Mouse (Mus musculus): ENCODE results near the gene Syngr1. TPM values are rescaled to one million over a fixed set of nuclear protein-coding genes. Genes with fewer than 3 reads are reported as not detected.

Syngr1 gene
- total and polyA plus RNA-seq, 3 experiments = 9.7 to 14.8 (median 11.3) TPM

DNA sequence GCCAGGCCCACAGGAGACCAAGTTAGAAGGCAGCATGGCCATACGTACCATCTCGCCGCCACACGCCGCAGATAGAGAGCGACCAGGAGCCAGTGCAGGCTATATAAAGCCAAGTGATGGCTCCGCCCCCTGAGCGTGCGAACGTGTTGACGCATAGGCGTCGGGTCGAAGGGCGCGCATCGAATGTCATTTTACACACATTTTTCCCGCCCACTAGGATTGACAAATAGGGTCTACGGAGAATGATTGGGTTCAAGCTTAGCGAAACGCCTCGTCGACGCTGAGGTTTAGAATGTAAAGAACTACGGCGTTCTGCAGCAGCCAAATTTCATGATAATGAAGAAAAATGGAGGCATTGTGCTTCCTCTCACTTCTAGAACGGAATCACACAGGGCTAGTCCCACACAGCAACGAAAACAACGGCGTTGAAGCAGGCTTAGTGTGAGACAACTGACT is 7.8 kb upstream of the Syngr1 start:
- peak; percentile 28; the same call in 1 of the 2 replicates for TF ChIP-seq GABPA (IDR thresholded peaks at IDR 0.05; ENCODE audit: insufficient replicate concordance, low read depth, low read length)
- TF ChIP-seq IRF4 (IDR thresholded peaks at IDR 0.05; ENCODE audit: low read depth, low read length) = peak; percentile 61; the same call in 1 of the 2 replicates
- TF ChIP-seq E2F4 (IDR thresholded peaks at IDR 0.05; ENCODE audit: insufficient replicate concordance, low read depth, low read length) = peak; percentile 100
- peak; percentile 84; the same call in 1 of the 2 replicates for TF ChIP-seq MXI1 (IDR thresholded peaks at IDR 0.05; ENCODE audit: low read depth, low read length)
- no peak; the same call in 1 of the 2 replicates for TF ChIP-seq CHD1 (IDR thresholded peaks at IDR 0.05; ENCODE audit: low read depth, low read length)
- peak; percentile 100 for TF ChIP-seq POLR2A (IDR thresholded peaks at IDR 0.05; ENCODE audit: low read depth, low read length)
- TF ChIP-seq USF1 (IDR thresholded peaks at IDR 0.05; ENCODE audit: low read depth, low read length) = no peak
- TF ChIP-seq BHLHE40 (IDR thresholded peaks at IDR 0.05; ENCODE audit: low read depth, low read length) = peak; percentile 68
- peak; percentile 58 for TF ChIP-seq NRF1 (IDR thresholded peaks at IDR 0.05; ENCODE audit: low read depth, low read length)
- TF ChIP-seq CHD2 (IDR thresholded peaks at IDR 0.05; ENCODE audit: low read length) = peak; percentile 77; the same call in 1 of the 2 replicates
- peak; percentile 90 for TF ChIP-seq HCFC1 (IDR thresholded peaks at IDR 0.05; ENCODE audit: low read depth, low read length)
- TF ChIP-seq RCOR1 (conservative IDR thresholded peaks at IDR 0.05; ENCODE audit: low read depth, low read length) = 0 out of 2 replicates have a peak, but pooled peaks have one; percentile 62
- TF ChIP-seq ZNF384 (IDR thresholded peaks at IDR 0.05; ENCODE audit: low read depth, low read length) = no peak
- no peak for TF ChIP-seq PAX5 (IDR thresholded peaks at IDR 0.05; ENCODE audit: low read length)
- peak; percentile 100 for TF ChIP-seq ZMIZ1 (IDR thresholded peaks at IDR 0.05; ENCODE audit: low read depth, low read length)
- no peak; the same call in 1 of the 2 replicates for TF ChIP-seq ETS1 (conservative IDR thresholded peaks at IDR 0.05; ENCODE audit: low read depth, low read length)
- peak; percentile 99 for TF ChIP-seq TBP (conservative IDR thresholded peaks at IDR 0.05; ENCODE audit: low read depth, low read length)
- TF ChIP-seq MAFK (IDR thresholded peaks at IDR 0.05; ENCODE audit: insufficient replicate concordance, low read length) = peak; percentile 40; the same call in 1 of the 2 replicates
- peak; percentile 81 for TF ChIP-seq ELF1 (IDR thresholded peaks at IDR 0.05; ENCODE audit: low read depth, low read length)
- TF ChIP-seq MEF2A (IDR thresholded peaks at IDR 0.05; ENCODE audit: borderline replicate concordance, low read depth, low read length) = peak; percentile 86
- peak; percentile 92; the same call in 1 of the 2 replicates for TF ChIP-seq MYC (IDR thresholded peaks at IDR 0.05; ENCODE audit: low read depth, low read length)
- peak; percentile 82; the same call in 1 of the 2 replicates for TF ChIP-seq SIN3A (IDR thresholded peaks at IDR 0.05; ENCODE audit: low read length)
- no peak for TF ChIP-seq SMC3 (IDR thresholded peaks at IDR 0.05; ENCODE audit: low read depth, low read length)
- peak; percentile 85 for TF ChIP-seq MAX (IDR thresholded peaks at IDR 0.05; ENCODE audit: low read length)
- peak; percentile 100 for TF ChIP-seq NELFE (IDR thresholded peaks at IDR 0.05; ENCODE audit: low read depth, low read length)
- TF ChIP-seq POLR2AphosphoS2 (IDR thresholded peaks at IDR 0.05; ENCODE audit: low read depth, low read length) = peak; percentile 99
- peak; percentile 66; the same call in 1 of the 2 replicates for TF ChIP-seq JUND (conservative IDR thresholded peaks at IDR 0.05; ENCODE audit: low read depth, low read length)
- peak; percentile 98 for TF ChIP-seq TCF12 (IDR thresholded peaks at IDR 0.05; ENCODE audit: low read depth, low read length)
- TF ChIP-seq KAT2A (IDR thresholded peaks at IDR 0.05; ENCODE audit: insufficient replicate concordance, low read length) = peak; percentile 91; the same call in 1 of the 2 replicates
- Histone ChIP-seq H3K9me3 (replicated peaks; ENCODE audit: low read length) (peaks cover 7% of the 10 kb centered on the region), H3K4me3 (replicated peaks in 1 of 3; ENCODE audit: low read depth in 2 of 3, low read length in 2 of 3, poor library complexity in 1 of 3) (peak overlapping the region; percentile 70 to 75 (median 71)), H3K27me3 (replicated peaks) (peaks cover 4% of the 10 kb centered on the region), H3K4me2 (ENCODE audit: insufficient read depth, low read depth, poor library complexity, severe bottlenecking) (peak overlapping the region; percentile 51), H3K9ac (ENCODE audit: insufficient read depth, low read depth) (peak overlapping the region; percentile 83), H3K79me2 (replicated peaks; ENCODE audit: control insufficient read depth, extremely low read depth, insufficient read depth, poor library complexity, severe bottlenecking) (peaks cover 35% of the 10 kb centered on the region), H3K27ac (ENCODE audit: insufficient read depth, low read depth) (peak overlapping the region; percentile 92), H3K36me3 (replicated peaks in 1 of 2; ENCODE audit: control insufficient read depth in 1 of 2, insufficient read depth in 1 of 2, low read length in 1 of 2) (peaks cover 41 to 43% of the 10 kb centered on the region in 2 experiments), H3K4me1 (ENCODE audit: control insufficient read depth in 1 of 2, insufficient read depth in 2 of 2) (peaks cover 8 to 10% of the 10 kb centered on the region in 2 experiments)
- in situ Hi-C loops (cut with MboI; ENCODE audit: low pct_ligation_motif_present, low pct_unique_long_range_greater_than_20kb, low sequenced_read_pairs) = no loop called here
- DNase-seq (ENCODE audit: extremely low read depth) = peak; percentile 99
- dilution Hi-C loops (cut with MboI; ENCODE audit: extremely low pct_ligation_motif_present, extremely low pct_unique_long_range_greater_than_20kb, low sequenced_read_pairs) = no loop called here
